Mouse (Mus musculus) adrenal gland, adult 8-10 months (tissue): ENCODE data around the gene Rasgef1a. TPM values are rescaled to one million over a fixed set of nuclear protein-coding genes. Genes with fewer than 3 reads are reported as not detected.

Experiments used
- DNase-seq: peaks from one replicate; pipeline ENCODE4 v3.0.0; 2022
- microRNA-seq, 2 experiments: library from miRNA; unstranded; fragments of <30 nt; microRNA quantifications; one replicate each; pipeline ENCODE4 v1.2.0; 2022
- total RNA-seq, 4 experiments: library from RNA; stranded (reverse); gene quantifications; 2 replicates each; pipeline ENCODE4 v1.2.4; 2022

Rasgef1a gene
- total RNA-seq, 4 experiments from 2014 or later = 0.52 to 1.3 (median 0.79) TPM

- no peak for DNase-seq
Measured at GRCm38 (mm10) chr6:118137148-118137547, 125.9 kb downstream of the Rasgef1a start.

- peak; percentile 89 for DNase-seq
Measured at GRCm38 (mm10) chr6:118138731-118139709, 127.8 kb downstream of the Rasgef1a start, which contains the start of gene Csgalnact2. Gene Csgalnact2 (minus strand): TSS chr6:118139140.

- DNase-seq = no peak
Measured at GRCm38 (mm10) chr6:118140961-118141360, 129.7 kb downstream of the Rasgef1a start.

Small RNA genes within 50 kb of the gene (microRNA-seq; reads per million reads assigned to microRNA genes)
- gene Mir7044 = 0.18 to 0.34 reads per million in 2 experiments

Other genes with a start within 250 kb of the Rasgef1a start
- 10 to 100 TPM; 28.8 to 41.7 (median 38.3) TPM for gene Zfp637, start 170.3 kb upstream of the Rasgef1a start, total RNA-seq
- 1 to 10 TPM; 1.9 to 5.6 (median 5.0) TPM for gene Zfp239, start 149.3 kb upstream of the Rasgef1a start, total RNA-seq
- 100 to 1,000 TPM; 293 to 348 (median 309) TPM for gene Hnrnpf, start 111.1 kb upstream of the Rasgef1a start, total RNA-seq
- gene Fxyd4, start 73.7 kb upstream of the Rasgef1a start, total RNA-seq = not detected
- gene Csgalnact2, start 127.7 kb downstream of the Rasgef1a start, total RNA-seq = 10 to 100 TPM; 18.8 to 26.8 (median 23.1) TPM
- 1 to 10 TPM; 1.9 to 5.3 (median 3.4) TPM for gene Ret, start 186.3 kb downstream of the Rasgef1a start, total RNA-seq